Mouse (Mus musculus): Measurements from ENCODE around the gene Grm1. TPM values are rescaled to one million over a fixed set of nuclear protein-coding genes. Genes with fewer than 3 reads are reported as not detected.
A peak's percentile ranks its signal among the peaks of the same experiment; 100 is the strongest.
"Not testable (repeated sequence)": the region's sequence is repeated elsewhere in the genome, so short reads cannot be mapped to it uniquely, and the experiment has no call there.

Gene Grm1
- total RNA-seq (2021) = not detected in 2 replicates
- long read RNA-seq = 0 reads

- DNase-seq = peak; percentile 8
Observed at GRCm38 (mm10) chr10:11081611-11082398, at the start of gene Grm1. Gene Grm1, minus strand, starts transcription at chr10:11082356.

DNA sequence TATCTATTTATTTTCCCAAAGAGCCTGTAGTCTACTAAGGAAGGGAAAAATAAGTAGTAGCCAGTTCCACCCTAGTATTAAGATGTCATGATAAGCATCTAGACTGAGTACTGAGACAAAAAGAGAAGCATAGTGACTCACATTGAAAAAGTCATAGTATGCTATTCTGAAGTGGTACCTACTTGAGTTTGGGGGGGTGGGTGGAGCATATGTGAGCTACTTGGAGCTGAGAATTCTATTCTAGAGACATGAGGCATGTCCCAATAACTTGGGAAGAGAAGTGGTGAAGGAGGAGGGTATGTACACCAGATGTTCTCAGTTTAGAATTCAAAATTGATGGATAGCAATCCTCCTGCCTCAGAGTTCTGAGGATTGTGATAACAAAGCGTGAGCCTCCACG is 39.6 kb upstream of the Grm1 start:
- no peak for DNase-seq

DNA sequence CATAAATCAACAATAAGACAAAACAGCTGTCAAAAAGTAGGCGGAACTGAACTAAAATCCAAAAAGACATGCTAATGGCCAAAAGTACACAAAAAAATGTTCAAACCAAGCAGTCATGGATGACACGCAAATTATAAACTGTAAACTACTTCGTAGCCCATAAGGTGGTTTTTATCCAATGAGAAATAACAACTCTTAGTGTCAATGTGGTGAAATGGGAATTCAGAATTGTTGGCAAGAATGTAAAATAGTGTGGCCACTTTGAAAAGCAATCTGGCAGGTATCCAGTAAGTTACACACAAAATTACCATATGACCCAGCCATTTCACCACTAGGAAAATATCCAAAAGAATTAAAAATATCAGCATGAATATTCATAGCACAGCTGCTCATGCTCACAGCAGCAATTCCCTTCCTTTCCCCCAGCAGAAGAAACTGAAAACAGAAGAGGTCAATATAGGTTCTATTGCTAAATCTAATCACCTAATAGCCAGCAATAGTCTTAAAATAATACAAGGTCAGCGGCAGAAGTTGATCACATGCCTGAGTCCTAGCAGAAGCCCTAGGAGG is 16.4 kb upstream of the Grm1 start:
- no peak for DNase-seq

- DNase-seq = no peak
Observed at GRCm38 (mm10) chr10:11086348-11086747, 4.2 kb upstream of the Grm1 start.

DNA sequence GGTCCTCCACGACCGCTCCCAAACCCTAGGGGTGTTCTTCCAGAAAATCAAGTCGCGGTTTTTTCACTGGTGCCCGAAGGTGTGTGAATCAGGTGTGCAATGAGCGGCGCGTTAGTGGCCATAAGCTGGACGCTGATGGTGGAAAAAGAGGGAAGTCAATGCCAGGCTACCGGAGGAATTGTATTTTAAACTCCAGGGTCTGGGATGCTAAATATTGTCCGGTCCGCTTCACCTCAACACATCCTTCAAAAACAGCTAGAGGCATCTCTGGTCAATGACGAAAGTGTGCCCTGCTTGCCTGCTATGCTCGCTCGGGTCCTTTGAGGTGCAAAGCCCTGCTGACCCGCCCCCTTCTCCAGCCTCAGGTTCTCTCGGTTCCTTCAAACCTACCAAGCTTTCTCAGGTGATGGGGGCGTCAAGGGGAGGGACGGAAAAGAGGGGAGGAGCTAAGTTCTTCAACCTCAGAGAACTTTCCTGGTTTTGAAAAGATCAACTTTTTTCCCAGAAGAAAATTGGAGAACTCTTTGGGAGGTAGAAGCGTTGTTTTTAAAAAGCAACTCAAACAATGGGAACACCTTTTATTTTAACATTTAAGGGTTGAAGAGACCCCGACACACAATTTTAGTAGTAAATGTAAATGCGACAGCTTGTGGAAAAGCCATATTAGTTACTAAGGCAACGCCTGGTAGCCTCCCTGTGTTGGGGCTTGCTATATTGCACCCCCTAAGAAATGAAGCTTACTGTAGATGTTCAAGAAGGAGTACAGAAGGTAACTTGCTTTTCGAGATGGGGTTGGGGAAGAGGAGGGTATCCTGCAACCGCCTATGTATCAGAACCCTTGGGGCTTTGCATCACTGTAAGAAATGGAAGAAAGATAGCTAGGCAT is 1.2 kb downstream of the Grm1 start:
- DNase-seq = no peak

DNA sequence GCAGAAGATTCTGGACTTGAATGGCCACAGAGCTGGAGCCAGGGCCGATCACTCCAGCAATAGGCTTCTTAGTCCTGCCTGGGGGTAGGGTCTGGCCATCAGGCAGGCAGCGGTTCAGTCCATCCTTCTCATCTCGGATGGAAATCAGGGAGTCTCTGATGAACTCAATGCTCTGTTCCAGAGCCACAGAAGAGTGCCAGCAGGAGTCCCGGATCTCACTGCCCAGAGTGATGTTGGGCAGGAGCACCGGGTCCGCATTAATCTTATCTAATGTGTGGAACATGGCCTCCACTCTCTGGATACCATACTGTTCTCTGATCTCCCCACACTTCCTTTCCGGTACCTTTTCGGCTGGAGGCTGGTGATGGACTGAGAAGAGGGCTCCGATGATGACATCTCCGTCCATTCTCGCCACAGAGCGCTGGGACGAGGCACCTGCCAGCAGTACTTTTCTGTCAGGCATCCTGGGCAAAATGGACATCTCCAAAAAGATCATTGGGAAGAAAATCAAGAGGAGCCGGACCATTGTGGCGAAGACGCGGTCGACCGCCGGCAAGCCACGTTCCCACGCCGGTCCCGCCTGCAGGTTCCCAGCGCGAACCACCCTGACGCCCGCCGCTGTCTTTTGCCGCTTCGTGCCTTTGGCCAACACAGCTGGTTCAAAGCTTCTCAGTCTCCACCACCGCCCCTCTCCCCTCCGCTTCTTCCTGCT is 2.0 kb downstream of the Grm1 start:
- no peak for DNase-seq

DNA sequence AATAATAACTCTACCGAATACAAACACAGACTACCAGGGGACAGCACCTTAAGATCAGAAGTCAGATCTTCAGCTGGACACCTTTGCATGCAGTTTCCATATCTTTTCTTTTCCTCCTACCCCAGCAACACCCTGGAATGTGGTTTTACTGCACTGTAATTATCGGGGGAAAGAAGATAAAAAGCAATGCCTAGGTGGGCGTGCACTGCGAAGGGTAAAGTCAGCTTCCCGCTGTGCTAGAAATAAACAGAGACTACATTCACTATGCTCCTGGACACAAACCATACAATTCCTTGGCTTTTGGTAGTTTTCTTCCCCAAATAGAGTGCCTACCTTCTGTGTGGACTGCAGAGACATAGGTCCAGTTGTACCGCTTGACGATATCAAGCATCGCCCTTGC is 2.6 kb downstream of the Grm1 start:
- DNase-seq = no peak

- no peak for DNase-seq
Observed at GRCm38 (mm10) chr10:11065136-11065535, 17.0 kb downstream of the Grm1 start.

GRCm38 (mm10) chr10:11061318-11062071 is 20.7 kb downstream of the Grm1 start:
- no peak for DNase-seq

DNA sequence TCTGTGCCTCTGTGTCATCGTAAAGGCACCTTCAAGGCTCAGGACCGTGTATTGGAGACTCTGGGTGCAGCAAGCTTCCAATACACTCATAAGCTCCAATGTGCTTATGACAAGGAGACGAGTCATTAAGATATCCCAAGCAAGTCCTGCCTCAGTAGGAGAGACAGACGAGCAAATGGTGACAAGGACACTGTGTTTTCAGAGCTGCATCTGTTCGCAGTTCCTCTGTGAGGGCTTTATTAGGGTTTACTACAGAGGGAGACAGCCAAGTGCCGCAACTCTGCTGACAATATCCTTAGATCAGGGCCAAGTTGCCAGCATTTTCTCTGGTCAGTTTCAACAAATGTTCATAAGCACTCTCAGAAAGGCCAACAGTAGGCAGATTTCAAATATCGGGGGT is 32.8 kb downstream of the Grm1 start:
- DNase-seq = no peak

DNA sequence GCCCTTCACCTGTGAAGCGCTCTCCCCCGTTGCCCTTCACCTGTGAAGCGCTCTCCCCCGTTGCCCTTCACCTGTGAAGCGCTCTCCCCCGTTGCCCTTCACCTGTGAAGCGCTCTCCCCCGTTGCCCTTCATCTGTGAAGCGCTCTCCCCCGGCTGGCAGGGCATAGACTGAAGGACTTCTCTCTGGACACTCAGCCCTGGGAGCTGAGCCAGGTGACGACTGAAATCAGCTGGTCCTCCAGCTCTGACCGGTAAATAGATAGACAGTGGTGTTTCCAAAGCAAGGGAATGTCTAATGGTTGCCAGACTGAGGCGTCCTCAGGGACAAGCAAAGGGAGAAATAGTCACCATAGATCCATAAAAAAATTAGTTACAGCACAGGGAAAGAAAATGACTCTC is 36.7 kb downstream of the Grm1 start:
- DNase-seq = not testable (repeated sequence)

- no peak for DNase-seq
Observed at GRCm38 (mm10) chr10:11044455-11045106, 37.6 kb downstream of the Grm1 start.

GRCm38 (mm10) chr10:11039323-11039722 is 42.8 kb downstream of the Grm1 start:
- DNase-seq = no peak

- no peak for DNase-seq
Observed at GRCm38 (mm10) chr10:11032221-11032620, 49.9 kb downstream of the Grm1 start.

DNA sequence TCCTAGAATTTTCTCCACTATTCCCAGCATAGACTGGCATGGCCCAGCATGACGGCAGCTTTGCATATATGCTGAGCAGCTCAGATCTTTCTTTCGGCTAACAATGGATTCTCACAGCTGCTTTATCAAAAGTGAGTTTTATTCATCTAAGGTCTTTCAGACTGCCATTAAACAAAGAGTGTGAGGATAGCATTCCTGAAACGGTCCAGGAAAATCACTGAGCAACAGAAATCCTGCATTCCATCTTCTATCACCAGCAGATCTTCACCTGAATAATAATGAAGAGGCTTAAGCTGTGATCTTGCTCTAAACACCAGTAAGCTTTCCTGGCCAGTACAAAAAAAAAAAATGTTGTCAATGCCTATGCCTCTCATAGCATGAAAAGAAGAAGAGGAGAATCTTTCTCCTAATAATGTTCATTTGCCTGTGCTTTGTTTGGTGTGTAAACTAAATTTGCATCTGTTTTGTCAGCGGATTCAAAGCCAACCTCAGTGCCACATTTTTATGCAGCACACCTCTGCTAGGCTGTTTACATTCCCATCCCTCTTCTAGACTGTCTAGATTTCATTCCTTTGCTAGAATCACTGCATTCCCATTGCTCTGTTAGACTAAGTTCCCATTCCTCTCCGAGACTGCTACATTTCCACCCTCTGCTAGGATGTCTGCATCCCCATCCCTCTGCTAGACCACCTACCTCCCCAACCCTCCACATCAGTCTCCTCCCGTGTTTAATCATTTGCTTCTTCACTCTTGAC is 56.2 kb downstream of the Grm1 start:
- no peak for DNase-seq

DNA sequence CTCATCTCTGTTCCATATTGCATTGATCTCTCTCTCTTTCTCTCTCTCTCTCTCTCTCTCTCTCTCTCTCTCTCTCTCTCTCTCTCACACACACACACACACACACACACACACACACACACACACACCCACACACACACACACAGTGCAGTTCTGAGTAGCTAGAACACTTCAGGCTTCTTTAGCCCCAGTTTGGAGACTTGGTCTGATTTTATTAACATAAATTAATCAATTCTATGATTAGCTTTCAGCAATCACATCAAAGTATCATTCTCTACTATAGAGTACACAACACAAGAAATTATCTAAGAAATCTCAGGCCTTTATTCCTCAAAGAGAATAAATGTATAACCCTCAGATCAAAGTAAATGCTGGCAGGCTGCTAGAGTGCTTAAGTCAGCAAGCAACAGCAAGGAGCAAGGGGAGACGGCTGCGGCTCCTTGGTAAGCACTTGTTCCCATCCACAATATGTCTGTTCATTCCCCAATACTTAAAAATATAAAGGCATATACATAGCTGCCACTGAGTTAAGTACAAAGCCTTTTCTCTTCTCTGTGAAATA is 63.1 kb downstream of the Grm1 start:
- no peak for DNase-seq

DNA sequence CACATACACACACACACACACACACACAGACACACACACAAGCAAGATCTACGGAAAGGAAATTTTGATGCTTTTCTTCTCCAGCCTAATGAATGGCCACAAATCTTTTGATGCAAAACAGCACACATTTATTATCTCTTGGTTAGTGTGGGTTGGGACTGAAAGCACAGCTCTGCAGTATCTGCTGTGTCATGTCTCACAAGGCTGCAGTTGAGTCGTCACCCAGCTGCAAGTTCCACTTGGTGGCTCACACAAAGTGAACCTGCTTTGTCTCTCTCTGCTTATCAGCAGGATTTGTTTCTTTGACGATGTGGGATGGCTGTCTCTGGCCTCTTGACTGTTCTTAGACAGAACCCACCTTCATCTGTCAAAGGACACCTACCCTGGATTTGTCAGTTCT is 68.5 kb downstream of the Grm1 start:
- no peak for DNase-seq

- no peak for DNase-seq
Observed at GRCm38 (mm10) chr10:10996766-10997165, 85.4 kb downstream of the Grm1 start.

DNA sequence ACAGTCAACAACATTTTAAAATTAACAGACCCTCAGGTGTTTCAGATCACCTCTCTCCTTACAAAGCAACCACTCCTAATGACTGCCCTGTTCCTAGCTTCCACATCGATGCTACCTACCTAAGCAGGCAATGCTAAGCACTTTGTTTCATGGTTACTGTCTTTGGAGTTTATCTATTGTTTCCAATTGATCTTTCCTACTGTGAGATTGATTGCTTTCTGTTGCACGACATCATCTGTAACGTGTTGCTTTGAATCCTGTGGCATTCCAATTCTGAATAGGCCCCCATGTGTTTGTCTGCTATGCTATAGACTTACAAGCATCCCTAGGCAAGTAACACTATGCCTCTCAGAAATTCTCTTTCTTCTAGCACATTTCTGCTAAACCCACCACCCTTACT is 90.4 kb downstream of the Grm1 start:
- DNase-seq = no peak

- DNase-seq = no peak
Observed at GRCm38 (mm10) chr10:10971311-10971710, 110.8 kb downstream of the Grm1 start.

All from adrenal gland, postnatal 25 days (tissue).